Mouse (Mus musculus) liver, embryonic 16.5 days (tissue): ENCODE data around the gene Gpat2. TPM values are rescaled to one million over a fixed set of nuclear protein-coding genes. Genes with fewer than 3 reads are reported as not detected.

Source experiments
- ATAC-seq: fragments of 200-750 bp; cut with Nextera tagmentation; 2 replicates; pipeline ENCODE4 v1.8.0; 2017; ENCODE audit warnings: low read depth, mild to moderate bottlenecking, moderate number of reproducible peaks, moderate library complexity
- H3K27ac ChIP-seq: fragments of 300-500 bp; sonication (generic); 2 replicates; pipeline ENCODE4 v1.5.1; 2014; ENCODE audit warnings: mild to moderate bottlenecking, low read length
- H3K27me3 ChIP-seq: fragments of 300-500 bp; sonication (generic); 2 replicates; pipeline ENCODE4 v1.6.1; 2014; ENCODE audit warnings: low read depth, low read length, mixed read lengths; ENCODE audit not compliant: control insufficient read depth, insufficient read depth
- H3K36me3 ChIP-seq: fragments of 300-500 bp; sonication (generic); 2 replicates; pipeline ENCODE4 v1.6.1; 2014; ENCODE audit warnings: mild to moderate bottlenecking; ENCODE audit not compliant: control insufficient read depth, insufficient read depth
- H3K4me1 ChIP-seq: fragments of 300-500 bp; sonication (generic); 2 replicates; pipeline ENCODE4 v1.6.1; 2014; ENCODE audit warnings: low read depth, low read length, mixed read lengths; ENCODE audit not compliant: control insufficient read depth
- H3K4me2 ChIP-seq: fragments of 300-500 bp; sonication (generic); 2 replicates; pipeline ENCODE4 v1.6.1; 2014; ENCODE audit warnings: low read depth, low read length, mixed read lengths
- H3K4me3 ChIP-seq: fragments of 300-500 bp; sonication (generic); 2 replicates; pipeline ENCODE4 v1.5.1; 2014; ENCODE audit warnings: low read depth, mild to moderate bottlenecking, low read length
- H3K9ac ChIP-seq: fragments of 300-500 bp; sonication (generic); 2 replicates; pipeline ENCODE4 v1.6.1; 2014; ENCODE audit warnings: low read depth, low read length
- H3K9me3 ChIP-seq: fragments of 300-500 bp; sonication (generic); replicated peaks from 2 replicates; pipeline ENCODE4 v1.6.1; 2016; ENCODE audit warnings: low read length; ENCODE audit not compliant: control insufficient read depth
- WGBS: fragments of 180-500 bp; shearing (Covaris S2); extraction: QIAGEN DNeasy Blood & Tissue Kit; methylation state at CpG from one replicate; pipeline ENCODE4 v1.1.7; 2014; ENCODE audit not compliant: insufficient replicate concordance; 5-methylcytosine and 5-hydroxymethylcytosine counted together
- polyA plus RNA-seq: library from polyadenylated mRNA; unstranded; fragments of >200 nt; fragmentation: Nextera tagmentation; extraction: Ambion mirVana; gene quantifications from 2 replicates; pipeline ENCODE4 v1.2.1, GENCODE M21; 2015

Gpat2 gene
- polyA plus RNA-seq, 1 experiment from 2014 or later = 0.38 TPM

DNA sequence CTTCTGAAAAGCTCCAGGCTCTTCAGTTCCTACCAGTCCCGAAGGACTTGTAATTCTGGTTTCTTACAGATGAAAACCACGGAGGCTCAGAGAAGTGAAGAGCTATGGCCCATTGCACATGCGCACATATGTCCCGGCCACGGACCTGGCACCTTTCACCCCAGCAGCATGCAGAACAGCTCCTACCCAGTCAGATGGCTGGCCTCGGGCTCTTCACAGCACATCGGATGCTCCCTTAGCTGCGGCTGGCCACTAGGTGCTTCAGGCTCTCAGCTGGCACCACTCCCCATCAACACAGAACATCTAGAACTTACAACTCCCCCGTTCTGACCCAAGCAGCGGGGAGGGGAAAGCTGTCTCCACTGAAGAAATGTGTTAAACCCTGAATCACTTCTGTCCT, 54.8 kb downstream of the Gpat2 start:
- Histone ChIP-seq H3K4me2 (no peak overlapping the region), H3K36me3 (no peaks in the 10 kb centered on the region), H3K9ac (no peak overlapping the region), H3K4me3 (no peak overlapping the region), H3K27me3 (peaks cover 56% of the 10 kb centered on the region), H3K27ac (no peak overlapping the region), H3K4me1 (peaks cover 2% of the 10 kb centered on the region), H3K9me3 (no peaks in the 10 kb centered on the region)
- ATAC-seq = no peak
- 53% methylated on average over 10 of the region's 10 CpGs for WGBS

DNA sequence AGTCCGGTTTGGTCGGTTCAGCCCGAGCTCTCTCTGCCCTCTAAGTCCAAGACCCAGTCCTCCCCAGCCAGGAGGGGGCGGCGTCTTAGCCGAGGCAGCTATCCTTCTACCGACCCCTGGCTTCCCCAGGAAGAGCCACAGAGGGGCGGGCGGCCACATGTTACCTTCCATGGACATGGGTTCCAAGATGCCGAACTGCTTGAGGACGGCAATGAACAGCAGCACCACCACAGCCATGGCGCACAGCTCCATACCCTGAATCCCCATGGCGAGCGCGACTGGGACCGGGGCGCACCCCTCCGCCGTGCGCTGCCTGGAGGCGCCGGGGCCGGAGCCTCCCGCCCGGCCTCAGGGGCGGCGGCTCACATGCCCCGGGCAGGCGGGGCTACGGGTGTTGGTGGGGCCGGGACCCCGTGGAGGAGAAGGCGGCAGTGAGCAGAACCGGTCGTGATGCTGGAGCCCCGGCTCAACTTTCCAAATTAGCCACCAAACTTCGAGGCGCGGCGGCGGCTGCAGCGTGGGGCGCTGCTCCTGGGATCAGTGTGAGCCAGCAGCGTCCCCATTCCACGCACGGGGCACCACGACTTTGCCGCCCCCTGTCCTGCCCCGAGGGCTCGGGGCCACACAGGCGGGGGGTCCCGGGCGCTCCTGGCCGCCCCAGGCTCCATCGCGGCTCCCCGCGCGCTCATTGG, 57.0 kb downstream of the Gpat2 start:
- peaks cover 2% of the 10 kb centered on the region for H3K4me1 ChIP-seq
- H3K9me3 ChIP-seq = no peaks in the 10 kb centered on the region
- H3K27ac ChIP-seq = no peak overlapping the region
- H3K27me3 ChIP-seq = peaks cover 59% of the 10 kb centered on the region
- H3K9ac ChIP-seq = no peak overlapping the region
- ATAC-seq = no peak
- no peaks in the 10 kb centered on the region for H3K36me3 ChIP-seq
- H3K4me2 ChIP-seq = peak overlapping the region; percentile 57
- 1% methylated on average over 56 of the region's 59 CpGs for WGBS
- peak overlapping the region; percentile 41 for H3K4me3 ChIP-seq

DNA sequence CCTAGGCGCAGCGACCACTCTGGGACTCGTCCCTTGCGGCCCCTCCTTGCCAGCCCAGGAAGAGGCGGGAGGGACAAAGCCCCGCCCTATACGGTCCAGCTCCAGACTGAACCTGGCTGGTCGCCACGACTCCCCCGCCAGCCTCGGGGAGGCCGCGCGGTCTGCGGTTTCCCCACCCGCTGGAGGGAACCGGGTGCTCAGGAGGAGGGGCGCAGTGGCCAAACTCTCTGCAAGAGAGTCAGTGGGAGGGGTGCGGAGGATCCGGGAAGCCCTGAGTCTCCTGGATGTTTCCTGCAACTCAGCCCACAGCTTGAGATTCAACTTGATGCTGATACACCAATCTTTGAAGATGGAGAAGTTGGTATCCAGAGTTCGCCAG, 57.5 kb downstream of the Gpat2 start:
- Histone ChIP-seq H3K9me3 (no peaks in the 10 kb centered on the region), H3K27me3 (peaks cover 59% of the 10 kb centered on the region), H3K4me3 (peak overlapping the region; percentile 41), H3K4me1 (peaks cover 2% of the 10 kb centered on the region), H3K9ac (no peak overlapping the region), H3K4me2 (peak overlapping the region; percentile 57), H3K36me3 (no peaks in the 10 kb centered on the region), H3K27ac (no peak overlapping the region)
- ATAC-seq = peak; percentile 44
- WGBS = under 1% methylated on average over 21 of the region's 21 CpGs

DNA sequence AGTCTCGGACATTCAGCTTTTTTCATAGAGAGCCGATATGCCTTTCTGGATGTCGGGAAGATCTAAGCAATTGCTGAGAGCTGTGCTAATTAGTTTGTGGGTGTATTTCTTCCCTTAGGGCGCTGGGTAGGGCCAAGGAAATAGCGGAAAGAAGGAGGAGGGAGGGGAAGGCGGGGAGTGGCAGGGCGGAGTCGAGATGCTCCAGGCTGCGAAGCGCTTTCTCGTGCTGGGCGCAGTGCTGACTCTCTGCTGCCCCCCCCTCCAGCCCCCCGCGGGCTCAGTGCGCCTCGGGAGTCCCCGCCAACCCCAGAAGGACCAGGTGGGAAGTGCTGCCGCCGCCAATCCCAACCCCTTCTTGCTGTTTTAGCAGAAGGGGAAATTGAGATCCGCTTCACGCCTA, 58.0 kb downstream of the Gpat2 start:
- WGBS = under 1% methylated on average over 15 of the region's 21 CpGs
- Histone ChIP-seq H3K4me3 (peak overlapping the region; percentile 41), H3K4me2 (peak overlapping the region; percentile 57), H3K36me3 (no peaks in the 10 kb centered on the region), H3K27ac (no peak overlapping the region), H3K4me1 (peaks cover 2% of the 10 kb centered on the region), H3K27me3 (peaks cover 59% of the 10 kb centered on the region), H3K9ac (no peak overlapping the region), H3K9me3 (no peaks in the 10 kb centered on the region)
- ATAC-seq = no peak

DNA sequence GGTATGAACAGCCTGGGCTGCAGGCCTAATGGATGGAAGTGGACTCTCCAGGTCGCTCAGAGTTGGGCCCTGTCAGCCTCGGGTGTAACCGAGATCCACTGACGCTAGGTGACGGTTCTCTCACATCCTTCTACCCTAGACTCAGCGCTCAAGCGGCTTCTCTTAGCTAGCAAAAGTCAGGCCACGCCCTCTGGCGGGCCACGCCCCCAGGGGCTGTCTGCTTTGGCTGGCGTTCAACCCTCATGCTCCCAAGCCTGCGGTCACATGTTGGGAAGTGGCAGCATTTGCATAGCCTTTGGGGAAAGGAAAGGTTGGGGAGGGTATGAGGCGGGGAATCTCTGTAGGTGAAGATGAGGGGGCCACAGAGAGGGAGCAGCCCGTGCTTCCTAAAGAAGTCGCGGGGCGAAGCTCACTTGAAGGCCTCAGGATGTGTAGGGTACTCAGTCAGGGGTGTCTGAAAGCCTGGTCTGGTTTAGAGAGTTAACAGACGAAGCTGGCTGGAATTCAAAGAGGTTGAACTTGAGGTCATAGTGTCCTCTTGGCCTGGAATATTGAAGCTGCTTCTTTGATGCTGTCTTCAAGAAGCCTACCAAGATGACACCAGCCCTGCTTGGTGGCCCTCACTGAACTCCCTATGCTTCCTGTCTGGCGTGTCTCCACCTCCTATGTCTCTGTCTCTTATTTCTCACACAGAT, 59.6 kb downstream of the Gpat2 start:
- Histone ChIP-seq H3K9ac (no peak overlapping the region), H3K4me2 (0 out of 2 replicates have a peak overlapping the region, but pooled peaks have one; percentile 17), H3K9me3 (no peaks in the 10 kb centered on the region), H3K4me3 (no peak overlapping the region), H3K27me3 (peaks cover 55% of the 10 kb centered on the region), H3K36me3 (no peaks in the 10 kb centered on the region), H3K4me1 (peaks cover 2% of the 10 kb centered on the region), H3K27ac (no peak overlapping the region)
- peak; percentile 51; the same call in 1 of the 2 replicates for ATAC-seq
- 12% methylated on average over 19 of the region's 19 CpGs for WGBS

Other genes starting within 250 kb of the Gpat2 start
- 0.68 and 0.70 TPM in 2 replicates for gene 1810024B03Rik, start 216.9 kb upstream of the Gpat2 start, polyA plus RNA-seq
- 23.3 and 28.2 TPM in 2 replicates for gene Snrnp200, start 216.8 kb upstream of the Gpat2 start, polyA plus RNA-seq
- gene Ciao1, start 177.4 kb upstream of the Gpat2 start, polyA plus RNA-seq = 34.7 and 39.8 TPM in 2 replicates
- 10.3 and 10.7 TPM in 2 replicates for gene Tmem127, start 177.3 kb upstream of the Gpat2 start, polyA plus RNA-seq
- 32.7 and 34.9 TPM in 2 replicates for gene Stard7, start 155.0 kb upstream of the Gpat2 start, polyA plus RNA-seq
- 1.8 and 2.2 TPM in 2 replicates for gene Dusp2, start 89.0 kb upstream of the Gpat2 start, polyA plus RNA-seq
- gene Astl, start 86.6 kb upstream of the Gpat2 start, polyA plus RNA-seq = not detected in 2 replicates
- gene Adra2b, start 62.0 kb upstream of the Gpat2 start, polyA plus RNA-seq = 16.7 and 19.2 TPM in 2 replicates
- gene Fahd2a, start 19.4 kb downstream of the Gpat2 start, polyA plus RNA-seq = 15.6 and 15.8 TPM in 2 replicates
- gene Kcnip3, start 96.9 kb downstream of the Gpat2 start, polyA plus RNA-seq = 0.23 and 0.31 TPM in 2 replicates
- 0.05 TPM in 1 of 2 replicates, not detected in the other for gene Prom2, start 116.3 kb downstream of the Gpat2 start, polyA plus RNA-seq
- 1.0 and 1.1 TPM in 2 replicates for gene Zfp661, start 161.9 kb downstream of the Gpat2 start, polyA plus RNA-seq
- 65.0 and 72.5 TPM in 2 replicates for gene Mrps5, start 162.0 kb downstream of the Gpat2 start, polyA plus RNA-seq
- not detected in 2 replicates for gene Mal, start 231.5 kb downstream of the Gpat2 start, polyA plus RNA-seq